Mouse (Mus musculus) ES-E14 (cell line): ENCODE measurements around the gene Gm21704. TPM values are rescaled to one million over a fixed set of nuclear protein-coding genes. Genes with fewer than 3 reads are reported as not detected.
"Not testable (repeated sequence)": the region's sequence is repeated elsewhere in the genome, so short reads cannot be mapped to it uniquely, and the experiment has no call there.

Experiments used
- DNase-seq: peaks from one replicate; pipeline ENCODE4 v3.0.0-alpha.2; 2013; ENCODE audit warnings: low read depth, low spot score
- H3K27ac ChIP-seq: 2 replicates; pipeline ENCODE4 v1.5.1; 2012; ENCODE audit warnings: low read depth, mild to moderate bottlenecking, low read length, moderate library complexity, mixed read lengths; ENCODE audit not compliant: poor library complexity, insufficient read depth, severe bottlenecking
- H3K36me3 ChIP-seq: 2 replicates; pipeline ENCODE4 v1.6.1; 2012; ENCODE audit warnings: mild to moderate bottlenecking, low read length, moderate library complexity, mixed read lengths; ENCODE audit not compliant: control insufficient read depth, poor library complexity, insufficient read depth, severe bottlenecking
- H3K4me1 ChIP-seq, 2 experiments: fragments of 150-350 bp in 1 of 2; sonication (generic) in 1 of 2; 2 replicates each; pipeline ENCODE4 v1.6.1; 2012; ENCODE audit warnings: low read length in 2 of 2, mild to moderate bottlenecking in 1 of 2, mixed read lengths in 1 of 2; ENCODE audit not compliant: control insufficient read depth in 2 of 2, insufficient read depth in 2 of 2, poor library complexity in 1 of 2
- H3K4me3 ChIP-seq, 2 experiments: fragments of 150-350 bp in 1 of 2; sonication (generic) in 1 of 2; 2 replicates each; pipeline ENCODE4 v1.5.1; 2012; ENCODE audit warnings: low read length in 2 of 2, low read depth in 1 of 2, mild to moderate bottlenecking in 1 of 2, mixed read lengths in 1 of 2; ENCODE audit not compliant: insufficient read depth in 1 of 2, poor library complexity in 1 of 2, severe bottlenecking in 1 of 2
- H3K9ac ChIP-seq: 2 replicates; pipeline ENCODE4 v1.6.1; 2012; ENCODE audit warnings: low read depth, mild to moderate bottlenecking, low read length, mixed read lengths; ENCODE audit not compliant: poor library complexity, insufficient read depth, severe bottlenecking
- H3K9me3 ChIP-seq: fragments of 150-350 bp; sonication (generic); 2 replicates; pipeline ENCODE4 v1.6.1; 2012; ENCODE audit warnings: low read depth, mild to moderate bottlenecking, low read length; ENCODE audit not compliant: control insufficient read depth, insufficient read depth
- in situ Hi-C, 2 experiments: fragments of 600-800 bp; cut with MboI; formaldehyde crosslinking; loops; one replicate each; pipeline ENCODE4 v1.15.1; 2025; ENCODE audit warnings: low sequenced_read_pairs in 2 of 2, inconsistent platforms in 1 of 2; ENCODE audit not compliant: unreplicated experiment in 2 of 2
- total RNA-seq: library from RNA; depleted of rRNA; stranded (reverse); fragments of 300-350 nt; gene quantifications from 2 replicates; pipeline ENCODE4 v1.2.3, GENCODE M21; 2012; rRNA removed

Gene Gm21704
- total RNA-seq, result not detected in 2 replicates

DNA sequence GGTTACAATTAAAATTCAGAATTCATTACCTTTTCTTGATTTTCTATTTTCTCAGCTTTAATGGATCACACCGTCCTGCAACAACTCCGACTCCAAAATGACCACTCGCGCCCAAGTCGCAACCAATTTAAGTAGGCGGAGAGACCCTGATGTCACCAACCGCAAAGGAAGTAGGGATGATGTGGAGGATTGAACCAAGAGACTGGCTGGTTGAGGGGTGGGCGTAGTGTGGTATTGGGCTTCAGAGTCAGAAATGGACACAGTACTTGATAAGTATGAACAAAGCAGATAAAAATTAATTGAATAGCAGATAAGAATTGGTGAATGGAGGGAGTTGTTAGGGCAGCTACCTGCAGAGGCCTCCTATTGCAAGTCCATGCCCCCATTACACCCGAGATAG, at the start of gene Gm21704, which contains the start of gene Gm21708:
Gene Gm21704, minus strand, starts transcription at position 101 of the 400 bp plus-strand sequence.
Gene Gm21708, minus strand, starts transcription at position 101 of the 400 bp plus-strand sequence.
- H3K9ac ChIP-seq, H3K27ac ChIP-seq, DNase-seq, in situ Hi-C loops, H3K4me1 ChIP-seq, H3K36me3 ChIP-seq, H3K4me3 ChIP-seq, H3K9me3 ChIP-seq: not testable (repeated sequence)

DNA sequence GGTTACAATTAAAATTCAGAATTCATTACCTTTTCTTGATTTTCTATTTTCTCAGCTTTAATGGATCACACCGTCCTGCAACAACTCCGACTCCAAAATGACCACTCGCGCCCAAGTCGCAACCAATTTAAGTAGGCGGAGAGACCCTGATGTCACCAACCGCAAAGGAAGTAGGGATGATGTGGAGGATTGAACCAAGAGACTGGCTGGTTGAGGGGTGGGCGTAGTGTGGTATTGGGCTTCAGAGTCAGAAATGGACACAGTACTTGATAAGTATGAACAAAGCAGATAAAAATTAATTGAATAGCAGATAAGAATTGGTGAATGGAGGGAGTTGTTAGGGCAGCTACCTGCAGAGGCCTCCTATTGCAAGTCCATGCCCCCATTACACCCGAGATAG, 64.7 kb downstream of the Gm21704 start, which contains the start of gene Gm21693:
Gene Gm21693, minus strand, starts transcription at position 101 of the 400 bp plus-strand sequence.
- H3K9ac ChIP-seq, H3K4me3 ChIP-seq, H3K9me3 ChIP-seq, in situ Hi-C loops, H3K36me3 ChIP-seq, H3K27ac ChIP-seq, H3K4me1 ChIP-seq, DNase-seq: not testable (repeated sequence)

DNA sequence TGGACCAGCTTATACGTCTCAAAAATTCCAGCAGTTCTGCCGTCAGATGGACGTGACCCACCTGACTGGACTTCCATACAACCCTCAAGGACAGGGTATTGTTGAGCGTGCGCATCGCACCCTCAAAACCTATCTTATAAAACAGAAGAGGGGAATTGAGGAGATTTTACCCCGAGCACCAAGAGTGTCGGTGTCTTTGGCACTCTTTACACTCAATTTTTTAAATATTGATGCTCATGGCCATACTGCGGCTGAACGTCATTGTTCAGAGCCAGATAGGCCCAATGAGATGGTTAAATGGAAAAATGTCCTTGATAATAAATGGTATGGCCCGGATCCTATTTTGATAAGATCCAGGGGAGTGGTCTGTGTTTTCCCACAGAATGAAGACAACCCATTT, 69.3 kb downstream of the Gm21704 start:
- H3K4me3 ChIP-seq, H3K27ac ChIP-seq, in situ Hi-C loops, H3K9me3 ChIP-seq, DNase-seq, H3K9ac ChIP-seq, H3K4me1 ChIP-seq, H3K36me3 ChIP-seq: not testable (repeated sequence)

Other genes starting within 250 kb of the Gm21704 start
- not detected in 2 replicates for gene Gm21677, start 103.7 kb downstream of the Gm21704 start, total RNA-seq
- not detected in 2 replicates for gene Gm21693, start 64.8 kb downstream of the Gm21704 start, total RNA-seq
- 0.36 TPM in 1 of 2 replicates, not detected in the other for gene Gm21708, start within 50 bp of the Gm21704 start, total RNA-seq